Mouse (Mus musculus): ENCODE results near the gene Schip1. TPM values are rescaled to one million over a fixed set of nuclear protein-coding genes. Genes with fewer than 3 reads are reported as not detected.

Schip1 gene
- polyA plus RNA-seq (2015; fragmentation: Nextera tagmentation; extraction: Ambion mirVana): 109 and 129 TPM in 2 replicates

DNA sequence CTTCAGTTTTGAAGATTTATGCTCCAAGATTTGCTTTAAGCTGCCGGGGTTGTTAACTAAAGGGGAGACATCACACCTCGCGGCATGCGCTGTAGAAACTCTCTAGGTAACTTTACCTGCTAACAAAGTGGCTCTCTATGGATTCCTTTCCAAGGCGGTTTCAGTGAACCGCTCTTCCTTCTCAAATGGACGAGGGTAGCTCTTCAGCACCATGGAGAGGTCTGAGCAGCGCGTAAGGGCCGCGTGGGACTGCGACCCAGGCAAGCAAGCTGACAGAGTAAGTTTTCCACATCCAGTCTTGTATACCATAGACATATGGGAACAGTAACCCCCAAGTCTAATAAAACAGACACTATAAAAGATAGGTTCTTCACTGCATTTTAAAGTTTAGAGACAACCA is at the start of gene Schip1:
TSS of gene Schip1 (plus strand) at position 72 of the 400 bp plus-strand sequence.
- no peak within 1 kb of the TSS for H3K4me3 ChIP-seq
- no peak within 1 kb of the TSS for H3K4me2 ChIP-seq
- no peak within 1 kb of the TSS for H3K27ac ChIP-seq
- H3K4me1 ChIP-seq: no peaks in the 10 kb centered on the region
- no peak for ATAC-seq
- no peak within 1 kb of the TSS for H3K9ac ChIP-seq
- 41% methylated on average over 12 of the region's 12 CpGs for WGBS
- H3K36me3 ChIP-seq (ENCODE audit: poor library complexity, severe bottlenecking): no peaks in the 10 kb centered on the region
- H3K27me3 ChIP-seq: peaks cover 11% of the 10 kb centered on the region
- no peaks in the 10 kb centered on the region for H3K9me3 ChIP-seq (replicated peaks)

DNA sequence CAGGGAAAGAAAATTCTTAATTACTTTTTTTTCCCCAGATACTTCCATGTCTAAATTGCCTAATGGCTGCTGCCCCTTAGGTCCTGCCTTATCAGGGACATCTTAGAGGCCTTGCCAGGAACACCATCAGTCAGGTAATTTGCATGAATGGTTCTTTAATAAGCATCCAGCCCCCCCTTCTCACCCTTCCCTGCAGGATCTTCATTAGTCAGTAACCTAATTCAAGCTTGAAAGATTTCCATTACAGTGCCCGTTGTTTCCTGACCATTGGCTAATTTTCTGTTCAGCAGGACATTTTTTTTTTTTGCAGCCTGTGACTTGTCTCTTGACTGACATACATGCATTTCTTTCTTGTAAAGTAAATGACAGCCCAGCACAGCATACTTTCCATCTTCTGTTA is 48.8 kb upstream of the Schip1 start:
- 17% methylated on average over 1 of the region's 1 CpGs for WGBS

DNA sequence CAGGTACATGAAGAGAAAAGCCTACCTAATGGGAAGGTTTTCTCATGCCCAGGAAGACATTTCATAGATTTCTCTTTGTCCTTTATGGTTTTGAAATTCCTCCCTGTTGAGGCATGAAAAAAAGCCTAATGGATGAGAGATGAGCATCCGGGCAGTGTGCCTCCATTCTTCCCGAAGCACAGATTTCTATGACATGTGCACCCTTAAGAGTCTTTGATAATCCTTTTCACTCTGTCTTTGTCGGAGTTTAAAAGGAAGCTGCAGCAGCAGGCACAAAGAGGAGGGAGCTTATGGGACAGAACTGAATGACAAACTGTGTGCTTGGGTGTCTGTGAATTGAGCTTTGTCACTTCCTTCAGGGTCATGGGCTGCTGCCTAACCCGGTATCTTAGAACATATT is 45.2 kb upstream of the Schip1 start:
- Histone ChIP-seq H3K4me3 (no peak overlapping the region), H3K4me1 (peaks cover 13% of the 10 kb centered on the region), H3K27me3 (no peaks in the 10 kb centered on the region), H3K27ac (no peak overlapping the region), H3K4me2 (no peak overlapping the region), H3K36me3 (ENCODE audit: poor library complexity, severe bottlenecking) (no peaks in the 10 kb centered on the region), H3K9ac (no peak overlapping the region), H3K9me3 (replicated peaks) (no peaks in the 10 kb centered on the region)
- ATAC-seq: 0 out of 2 replicates have a peak, but pooled peaks have one; percentile 38
- WGBS: 31% methylated on average over 4 of the region's 4 CpGs

More for the DNA sequence above, 48.8 kb upstream of the Schip1 start:
- H3K9me3 ChIP-seq (replicated peaks): no peaks in the 10 kb centered on the region
- H3K4me3 ChIP-seq: no peak overlapping the region
- H3K27ac ChIP-seq: no peak overlapping the region
- no peak for ATAC-seq
- H3K9ac ChIP-seq: no peak overlapping the region
- no peak overlapping the region for H3K4me2 ChIP-seq
- H3K27me3 ChIP-seq: no peaks in the 10 kb centered on the region
- peaks cover 13% of the 10 kb centered on the region for H3K4me1 ChIP-seq
- H3K36me3 ChIP-seq (ENCODE audit: poor library complexity, severe bottlenecking): no peaks in the 10 kb centered on the region

DNA sequence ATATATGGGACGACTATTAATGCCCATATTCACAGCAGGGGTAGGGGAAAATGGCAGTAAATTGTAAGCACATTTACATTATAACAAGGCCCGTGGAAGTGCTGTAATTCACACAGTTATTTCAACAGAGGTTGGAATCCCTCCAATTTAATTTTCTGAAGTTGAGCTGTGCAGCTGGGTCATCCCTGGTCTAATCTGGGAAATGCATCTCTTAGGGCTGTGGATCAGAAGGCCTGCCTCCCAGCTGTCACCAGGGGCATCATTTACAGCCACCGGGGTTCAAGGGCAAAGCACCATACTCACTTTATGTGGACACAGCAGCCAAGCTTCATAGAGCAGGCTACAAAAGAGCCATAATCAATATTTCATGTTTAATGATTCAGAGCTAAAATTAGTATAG is 28.5 kb upstream of the Schip1 start:
- ATAC-seq: no peak

DNA sequence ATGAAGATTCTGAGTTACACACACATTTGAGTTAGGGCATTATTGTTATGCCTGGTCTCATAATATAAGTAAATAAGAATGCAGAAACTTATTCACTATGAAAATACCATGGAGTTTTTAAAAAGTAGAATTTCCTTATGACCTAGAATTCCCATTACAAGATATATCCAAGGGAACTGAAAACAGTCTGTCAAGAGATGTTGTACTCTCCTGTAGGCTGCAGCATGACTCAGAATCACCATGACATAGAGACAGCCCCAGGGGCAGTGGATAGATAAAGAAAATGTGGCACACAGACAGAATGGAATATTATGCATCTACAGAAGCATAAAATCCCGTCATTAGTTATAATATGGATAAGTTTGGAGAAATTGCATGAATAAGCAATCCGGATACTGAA is 21.7 kb upstream of the Schip1 start:
- no peaks in the 10 kb centered on the region for H3K9me3 ChIP-seq (replicated peaks)
- no peak overlapping the region for H3K4me3 ChIP-seq
- 0 out of 2 replicates have a peak, but pooled peaks cover 3% of the 10 kb centered on the region for H3K27me3 ChIP-seq
- H3K9ac ChIP-seq: no peak overlapping the region
- 92% methylated on average over 2 of the region's 2 CpGs for WGBS
- ATAC-seq: no peak
- 0 out of 2 replicates have a peak, but pooled peaks cover 7% of the 10 kb centered on the region for H3K4me1 ChIP-seq
- no peak overlapping the region for H3K4me2 ChIP-seq
- no peaks in the 10 kb centered on the region for H3K36me3 ChIP-seq (ENCODE audit: poor library complexity, severe bottlenecking)
- no peak overlapping the region for H3K27ac ChIP-seq

More for the DNA sequence above, 28.5 kb upstream of the Schip1 start:
- H3K9me3 ChIP-seq (replicated peaks): no peaks in the 10 kb centered on the region
- H3K4me2 ChIP-seq: no peak overlapping the region
- no peak overlapping the region for H3K4me3 ChIP-seq
- H3K4me1 ChIP-seq: 0 out of 2 replicates have a peak, but pooled peaks cover 9% of the 10 kb centered on the region
- H3K27me3 ChIP-seq: no peaks in the 10 kb centered on the region
- H3K27ac ChIP-seq: no peak overlapping the region
- no peak overlapping the region for H3K9ac ChIP-seq
- H3K36me3 ChIP-seq (ENCODE audit: poor library complexity, severe bottlenecking): no peaks in the 10 kb centered on the region
- 41% methylated on average over 3 of the region's 3 CpGs for WGBS

DNA sequence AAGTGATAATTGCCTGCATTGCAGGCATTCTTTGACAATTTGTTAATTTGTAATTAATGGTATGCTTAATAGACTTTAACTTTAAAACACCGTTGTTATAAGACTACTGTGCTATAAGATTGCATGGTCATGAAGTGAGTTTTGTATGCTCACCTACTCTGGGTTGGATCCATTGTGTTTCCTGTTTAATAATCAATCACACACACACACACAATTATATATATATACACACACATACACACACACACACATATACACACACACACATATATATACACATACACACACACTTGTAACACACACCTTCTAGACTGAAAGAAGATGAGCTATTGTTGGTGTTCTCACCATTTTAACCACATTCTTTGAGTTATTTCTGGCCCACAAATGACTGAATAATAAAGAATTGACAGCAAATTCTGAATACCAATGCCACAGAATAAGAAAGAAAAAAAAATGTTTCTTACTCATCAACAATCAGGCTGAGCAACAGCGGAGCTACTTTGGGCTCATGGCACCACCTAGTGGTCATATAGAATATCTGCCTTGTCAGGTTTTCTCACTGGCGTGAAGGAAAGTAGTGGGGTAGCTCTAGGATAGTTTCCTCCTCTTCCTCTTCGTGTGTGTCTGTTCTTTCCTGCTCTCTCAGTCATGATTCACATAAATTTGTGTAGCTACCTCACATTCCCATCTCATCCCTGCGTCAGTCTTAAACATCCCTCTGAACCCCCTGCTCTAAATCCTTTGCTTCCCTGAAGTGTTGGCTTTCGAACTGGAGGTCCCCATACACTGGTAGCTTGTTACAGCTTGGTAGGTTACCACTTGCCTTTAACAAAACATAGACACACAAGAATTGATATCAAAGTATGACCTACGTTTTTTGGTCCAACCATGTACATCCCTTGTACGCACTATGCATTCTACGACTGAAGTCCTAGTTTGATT is 18.9 kb upstream of the Schip1 start:
- Histone ChIP-seq H3K27me3 (0 out of 2 replicates have a peak, but pooled peaks cover 3% of the 10 kb centered on the region), H3K27ac (no peak overlapping the region), H3K4me2 (no peak overlapping the region), H3K9me3 (replicated peaks) (no peaks in the 10 kb centered on the region), H3K4me3 (no peak overlapping the region), H3K4me1 (0 out of 2 replicates have a peak, but pooled peaks cover 7% of the 10 kb centered on the region), H3K9ac (no peak overlapping the region), H3K36me3 (ENCODE audit: poor library complexity, severe bottlenecking) (no peaks in the 10 kb centered on the region)
- ATAC-seq: peak; percentile 82
- 51% methylated on average over 9 of the region's 9 CpGs for WGBS

DNA sequence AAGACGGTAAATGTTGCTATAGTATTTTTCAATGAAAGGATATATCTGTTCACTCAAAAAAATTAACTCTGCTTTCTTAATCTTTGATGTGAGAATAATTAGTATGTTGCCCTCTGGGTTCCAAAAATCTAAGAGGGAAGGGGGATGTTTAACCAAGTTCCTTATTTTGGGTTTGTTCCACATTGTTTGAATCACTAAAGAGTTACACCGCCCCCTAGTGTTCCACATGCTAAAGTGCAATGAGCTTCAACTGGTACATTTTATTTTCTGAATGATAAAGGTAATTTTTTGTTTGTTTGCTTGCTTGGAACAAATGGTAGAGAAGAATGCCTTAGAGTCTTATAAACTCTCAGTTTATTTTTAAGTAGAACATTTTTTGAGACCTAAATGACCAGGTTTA is 11.1 kb upstream of the Schip1 start:
- no peaks in the 10 kb centered on the region for H3K36me3 ChIP-seq (ENCODE audit: poor library complexity, severe bottlenecking)
- H3K9me3 ChIP-seq (replicated peaks): no peaks in the 10 kb centered on the region
- H3K27me3 ChIP-seq: peaks cover 12% of the 10 kb centered on the region
- 48% methylated on average over 2 of the region's 2 CpGs for WGBS
- no peaks in the 10 kb centered on the region for H3K4me1 ChIP-seq
- no peak overlapping the region for H3K9ac ChIP-seq
- ATAC-seq: no peak
- H3K4me3 ChIP-seq: no peak overlapping the region
- no peak overlapping the region for H3K27ac ChIP-seq
- no peak overlapping the region for H3K4me2 ChIP-seq

DNA sequence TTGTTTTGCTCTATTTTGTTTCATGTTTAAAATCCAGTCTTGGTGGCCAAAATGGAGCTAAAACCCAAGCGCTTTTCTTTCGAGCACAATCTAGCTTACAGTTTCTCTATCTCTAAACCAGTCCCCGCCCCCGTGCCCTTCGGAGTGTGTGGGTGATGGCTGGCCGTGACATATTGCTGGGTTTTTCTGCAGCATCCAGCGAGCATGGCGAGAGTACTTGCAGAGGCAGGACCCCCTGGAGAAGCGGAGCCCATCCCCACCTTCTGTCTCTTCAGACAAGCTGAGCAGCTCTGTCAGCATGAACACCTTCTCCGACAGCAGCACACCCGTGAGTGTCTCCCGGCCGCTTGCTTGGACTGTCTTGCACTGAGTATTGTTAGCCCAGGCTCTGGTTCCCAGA is 9.5 kb upstream of the Schip1 start:
- no peaks in the 10 kb centered on the region for H3K36me3 ChIP-seq (ENCODE audit: poor library complexity, severe bottlenecking)
- no peaks in the 10 kb centered on the region for H3K9me3 ChIP-seq (replicated peaks)
- no peak overlapping the region for H3K9ac ChIP-seq

DNA sequence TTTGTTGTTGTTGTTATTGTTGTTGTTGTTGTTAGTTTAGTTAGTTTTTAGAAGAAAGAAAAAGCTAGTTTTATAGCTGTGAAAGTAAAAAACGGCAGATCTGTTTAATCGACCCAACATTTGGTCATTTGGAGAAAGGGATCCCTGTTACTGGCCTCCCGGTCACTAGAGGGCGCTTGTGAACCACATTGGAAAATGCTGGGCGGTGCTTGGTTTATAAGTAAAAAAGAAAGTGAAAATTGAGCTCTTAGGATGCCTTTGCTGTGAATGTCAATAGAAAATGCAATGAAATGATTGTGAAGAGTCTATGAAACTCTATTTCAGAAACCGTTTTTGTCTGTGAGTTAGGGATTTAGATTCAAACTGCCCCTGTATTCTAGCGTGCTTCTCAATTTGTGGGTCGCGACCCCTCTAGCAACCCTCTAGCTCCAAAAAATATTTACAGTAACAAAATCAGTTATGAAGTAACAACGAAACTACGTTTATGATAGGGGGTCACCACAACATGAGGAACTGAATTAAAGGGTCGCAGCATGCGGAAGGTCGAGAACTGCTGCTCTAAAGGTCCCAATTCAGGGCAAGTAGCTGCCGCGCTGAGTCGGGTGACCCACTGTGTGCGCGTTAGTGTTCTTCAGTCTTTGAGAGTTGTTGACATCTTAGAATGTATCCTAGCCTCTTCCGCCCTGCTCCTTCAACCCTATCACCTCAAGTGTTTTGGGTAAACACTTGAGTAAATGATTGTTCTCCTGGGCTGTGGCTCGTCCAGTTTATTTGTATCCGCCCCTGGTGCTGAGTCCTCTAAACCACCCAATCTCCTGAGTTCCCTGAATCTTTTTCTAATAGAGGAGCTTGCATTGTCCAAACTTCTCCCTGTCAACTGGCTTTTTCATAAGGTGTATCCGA is 8.0 kb upstream of the Schip1 start:
- Histone ChIP-seq H3K4me1 (no peaks in the 10 kb centered on the region), H3K9me3 (replicated peaks) (no peaks in the 10 kb centered on the region), H3K36me3 (ENCODE audit: poor library complexity, severe bottlenecking) (no peaks in the 10 kb centered on the region), H3K27ac (no peak overlapping the region), H3K4me3 (0 out of 2 replicates have a peak overlapping the region, but pooled peaks have one; percentile 9), H3K9ac (no peak overlapping the region), H3K27me3 (peaks cover 12% of the 10 kb centered on the region), H3K4me2 (peak overlapping the region; percentile 45)
- WGBS: 58% methylated on average over 23 of the region's 23 CpGs
- ATAC-seq: no peak

More for the DNA sequence above, 9.5 kb upstream of the Schip1 start:
- Histone ChIP-seq H3K4me2 (no peak overlapping the region), H3K4me1 (no peaks in the 10 kb centered on the region), H3K27ac (no peak overlapping the region), H3K27me3 (peaks cover 12% of the 10 kb centered on the region), H3K4me3 (no peak overlapping the region)
- WGBS: 68% methylated on average over 13 of the region's 13 CpGs
- no peak for ATAC-seq

DNA sequence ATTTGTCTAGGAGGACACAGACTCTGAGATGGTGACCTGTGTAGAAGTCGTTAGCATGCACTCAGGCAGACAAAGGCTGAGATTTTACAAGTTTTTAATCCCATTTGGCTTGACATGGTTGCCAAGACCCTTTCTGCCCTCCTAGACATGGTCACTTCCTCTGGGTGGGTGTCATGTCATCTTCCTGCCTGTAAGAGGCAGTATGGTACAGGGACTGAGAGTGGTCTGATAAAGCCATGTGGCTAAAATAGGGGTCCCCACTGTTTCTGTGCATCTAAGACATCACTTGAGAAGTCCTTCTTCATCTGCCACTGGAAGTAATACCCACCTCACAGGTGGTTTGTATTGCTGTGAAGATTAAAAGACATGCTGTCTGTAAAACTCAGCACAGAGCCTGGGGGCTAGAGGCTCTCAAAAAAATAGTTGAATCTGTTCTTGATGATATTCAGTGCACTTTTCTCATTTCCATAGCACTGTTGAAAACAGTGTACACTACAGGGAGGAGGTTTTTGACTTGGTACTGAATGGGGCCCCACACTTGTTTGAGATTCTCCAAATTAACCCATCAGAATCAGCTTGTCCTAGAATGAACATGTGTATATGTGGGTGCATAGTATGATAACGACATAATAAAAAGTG is 5.3 kb upstream of the Schip1 start:
- 37% methylated on average over 2 of the region's 2 CpGs for WGBS
- Histone ChIP-seq H3K36me3 (ENCODE audit: poor library complexity, severe bottlenecking) (no peaks in the 10 kb centered on the region), H3K4me3 (no peak overlapping the region), H3K27me3 (peaks cover 12% of the 10 kb centered on the region), H3K9me3 (replicated peaks) (no peaks in the 10 kb centered on the region), H3K4me1 (no peaks in the 10 kb centered on the region), H3K9ac (no peak overlapping the region), H3K4me2 (no peak overlapping the region), H3K27ac (no peak overlapping the region)
- ATAC-seq: peak; percentile 72

Measured in forebrain, embryonic 13.5 days (tissue).